Mouse (Mus musculus): ENCODE measurements around the gene Ublcp1.

The Ublcp1 gene

GRCm38 (mm10) chr11:44414605-44415004 lies 55.7 kb downstream of the Ublcp1 start:
- DNase-seq: no peak

- no peak for DNase-seq
Measured at GRCm38 (mm10) chr11:44413371-44413770, 56.9 kb downstream of the Ublcp1 start.

GRCm38 (mm10) chr11:44412276-44412675 lies 58.0 kb downstream of the Ublcp1 start:
- no peak for DNase-seq

GRCm38 (mm10) chr11:44410413-44410812 lies 59.9 kb downstream of the Ublcp1 start:
- no peak for DNase-seq

GRCm38 (mm10) chr11:44408626-44409025 lies 61.7 kb downstream of the Ublcp1 start:
- no peak for DNase-seq

GRCm38 (mm10) chr11:44406457-44406856 lies 63.8 kb downstream of the Ublcp1 start:
- no peak for DNase-seq

GRCm38 (mm10) chr11:44405961-44406360 lies 64.3 kb downstream of the Ublcp1 start:
- DNase-seq: no peak

GRCm38 (mm10) chr11:44405113-44405512 lies 65.2 kb downstream of the Ublcp1 start:
- DNase-seq: no peak

All from right cerebral cortex, postnatal 14 days (tissue).